Mouse (Mus musculus): ENCODE measurements at regions not wholly inside any gene's neighbourhood (a gene's known extent, or its start where the extent isn't known, plus 50 kb on each side); places are given as distances from the start of the nearest gene placed in this dataset.
A peak's percentile ranks its signal among the peaks of the same experiment; 100 is the strongest.

DNA sequence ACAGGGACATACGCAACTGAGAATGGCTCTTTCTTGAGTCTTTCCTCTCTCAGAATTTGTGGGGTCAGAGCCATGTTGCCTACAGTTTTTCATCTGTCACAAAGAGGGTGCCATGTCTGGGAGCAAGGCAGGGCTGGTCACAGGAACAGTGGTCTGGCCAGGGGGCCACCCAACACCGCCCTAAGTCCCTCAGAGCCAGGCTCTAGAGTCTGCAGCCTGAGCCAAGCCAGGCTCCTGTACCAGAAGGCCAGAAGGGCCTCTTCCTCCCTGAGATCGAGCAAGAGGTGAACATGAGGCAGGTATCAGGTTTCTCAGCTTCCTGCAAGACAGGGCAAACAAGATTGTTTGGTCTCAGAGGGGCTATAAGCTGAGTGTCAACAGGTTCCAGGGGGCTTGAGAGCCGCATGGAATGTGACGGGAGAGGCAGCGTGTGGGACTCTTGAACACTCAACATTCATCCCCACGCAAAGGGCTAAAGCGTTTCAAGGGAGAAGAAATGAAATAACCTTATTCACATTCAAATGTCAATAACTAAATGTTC lies 110.6 kb upstream of the Mrps22 start:
- no peaks in the 10 kb centered on the region for H3K9me3 ChIP-seq
- no peaks in the 10 kb centered on the region for H3K36me3 ChIP-seq
- H3K27ac ChIP-seq: no peak overlapping the region
- no peaks in the 10 kb centered on the region for H3K27me3 ChIP-seq (replicated peaks)
- no peak overlapping the region for H3K4me2 ChIP-seq (replicated peaks)
- WGBS: 85% methylated on average over 8 of the region's 8 CpGs
- ATAC-seq (ENCODE audit: low FRiP score, low read depth): no peak
- no peak overlapping the region for H3K4me3 ChIP-seq
- no peak overlapping the region for H3K9ac ChIP-seq
- no peaks in the 10 kb centered on the region for H3K4me1 ChIP-seq

DNA sequence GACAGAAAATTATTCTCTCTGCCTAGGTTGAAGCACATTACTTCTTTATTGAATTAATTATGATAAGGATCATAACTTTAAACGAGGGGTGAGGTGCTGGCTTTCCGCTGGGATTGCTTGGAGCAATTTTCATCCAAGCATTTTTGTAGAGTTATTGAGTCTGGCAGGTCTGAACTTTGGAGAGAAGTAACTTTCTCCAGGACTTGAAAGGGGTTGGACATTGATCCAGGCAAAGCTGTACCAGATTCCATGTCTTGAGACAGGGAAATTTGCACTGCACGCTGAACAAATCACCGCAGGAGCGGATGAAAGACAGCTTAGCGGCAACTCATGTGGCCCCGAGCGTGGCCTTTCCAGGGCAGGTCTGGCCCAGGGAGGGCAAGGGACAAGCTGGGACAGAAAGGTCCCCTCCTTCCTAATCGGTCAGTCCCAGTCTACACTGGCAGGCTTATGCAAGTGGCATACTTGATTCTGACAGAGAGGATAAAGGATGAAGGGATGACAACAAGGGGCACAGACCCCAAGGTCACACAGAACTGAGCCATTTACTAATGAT lies 108.8 kb upstream of the Mrps22 start:
- Histone ChIP-seq H3K36me3 (no peaks in the 10 kb centered on the region), H3K4me1 (no peaks in the 10 kb centered on the region), H3K4me2 (replicated peaks) (no peak overlapping the region), H3K27me3 (replicated peaks) (no peaks in the 10 kb centered on the region), H3K9me3 (no peaks in the 10 kb centered on the region), H3K4me3 (no peak overlapping the region), H3K27ac (no peak overlapping the region), H3K9ac (no peak overlapping the region)
- no peak for ATAC-seq (ENCODE audit: low FRiP score, low read depth)
- WGBS: 88% methylated on average over 9 of the region's 9 CpGs

DNA sequence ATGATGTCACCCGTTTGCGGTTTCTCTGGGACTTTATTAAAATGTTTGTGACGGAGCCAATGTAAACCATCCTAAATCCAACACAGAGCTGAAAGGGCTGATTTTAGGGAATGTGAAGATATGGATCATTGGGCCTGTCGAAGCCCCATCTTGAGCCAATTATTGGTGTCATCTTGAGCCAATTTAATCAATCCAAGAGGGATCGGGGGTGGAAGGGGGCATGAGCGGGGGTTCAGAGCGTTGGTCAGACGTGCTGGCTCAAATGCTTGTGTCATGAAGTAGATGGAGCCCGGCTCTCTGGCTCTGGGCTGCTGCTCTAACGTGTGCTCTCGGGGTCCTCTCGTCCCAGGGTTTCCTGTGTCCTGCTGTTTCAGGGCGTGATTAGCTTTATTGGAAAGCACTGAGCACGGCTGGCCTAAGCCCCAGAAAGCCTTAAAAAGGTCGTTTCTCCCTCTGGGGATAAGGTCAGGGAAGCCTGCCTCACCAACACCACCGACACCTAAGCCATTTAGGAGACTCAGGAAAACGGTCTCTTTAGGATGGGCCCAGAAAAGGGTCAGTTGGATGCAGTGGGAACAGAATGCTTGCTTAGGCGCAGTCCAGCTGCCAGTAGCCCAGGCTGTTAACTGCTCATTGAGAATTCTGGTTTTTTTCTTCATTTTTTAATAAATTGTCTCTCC lies 106.7 kb upstream of the Mrps22 start:
- H3K27me3 ChIP-seq (replicated peaks): no peaks in the 10 kb centered on the region
- no peak overlapping the region for H3K4me2 ChIP-seq (replicated peaks)
- no peak overlapping the region for H3K4me3 ChIP-seq
- H3K9me3 ChIP-seq: no peaks in the 10 kb centered on the region
- H3K9ac ChIP-seq: no peak overlapping the region
- 60% methylated on average over 18 of the region's 18 CpGs for WGBS
- H3K27ac ChIP-seq: no peak overlapping the region
- H3K36me3 ChIP-seq: no peaks in the 10 kb centered on the region
- ATAC-seq (ENCODE audit: low FRiP score, low read depth): no peak
- no peaks in the 10 kb centered on the region for H3K4me1 ChIP-seq

DNA sequence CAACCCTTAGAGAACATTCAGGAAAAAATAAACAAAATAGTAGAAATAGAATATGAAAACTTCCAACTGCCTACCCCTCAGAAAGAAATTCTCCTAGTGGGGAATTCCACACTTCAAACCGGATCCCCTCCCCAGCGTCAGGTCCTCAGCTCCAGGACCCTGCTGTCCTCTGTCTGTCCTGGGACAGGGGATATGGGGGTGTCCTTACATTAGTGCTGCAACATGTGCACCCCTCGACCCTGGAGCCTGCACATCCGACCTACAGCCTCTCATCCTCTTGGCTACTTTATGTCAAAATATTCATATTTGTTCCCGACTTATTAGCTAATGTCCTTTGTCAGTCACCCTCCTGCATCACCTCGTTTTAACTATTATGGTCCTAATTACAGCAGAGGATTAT lies 106.0 kb upstream of the Mrps22 start:
- WGBS: 84% methylated on average over 6 of the region's 6 CpGs
- H3K27me3 ChIP-seq (replicated peaks): no peaks in the 10 kb centered on the region
- ATAC-seq (ENCODE audit: low FRiP score, low read depth): no peak
- no peak overlapping the region for H3K4me2 ChIP-seq (replicated peaks)
- no peaks in the 10 kb centered on the region for H3K36me3 ChIP-seq
- H3K9me3 ChIP-seq: no peaks in the 10 kb centered on the region
- no peak overlapping the region for H3K9ac ChIP-seq
- H3K4me1 ChIP-seq: no peaks in the 10 kb centered on the region
- no peak overlapping the region for H3K4me3 ChIP-seq
- no peak overlapping the region for H3K27ac ChIP-seq

DNA sequence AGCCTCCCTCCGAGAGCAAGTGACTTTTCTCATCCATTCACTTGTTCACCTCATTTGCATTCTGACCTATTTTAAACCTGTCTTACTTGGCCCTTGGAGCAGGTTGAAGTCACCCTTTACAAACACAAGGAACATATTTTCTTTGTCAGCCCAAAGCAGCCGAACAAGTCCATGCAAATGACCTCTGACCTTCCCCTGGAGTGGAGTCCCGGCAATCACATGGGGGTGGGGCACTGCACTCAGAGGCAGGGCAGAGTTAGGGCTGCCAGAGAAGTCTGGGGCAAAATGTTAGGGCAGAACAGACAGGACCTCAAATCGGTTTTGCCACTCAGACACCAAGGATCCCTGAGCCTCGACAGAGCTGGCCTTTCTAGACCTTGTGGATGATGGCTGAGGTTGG lies 102.7 kb upstream of the Mrps22 start:
- Histone ChIP-seq H3K36me3 (no peaks in the 10 kb centered on the region), H3K9me3 (no peaks in the 10 kb centered on the region), H3K9ac (no peak overlapping the region), H3K4me1 (no peaks in the 10 kb centered on the region), H3K27ac (no peak overlapping the region), H3K4me2 (replicated peaks) (no peak overlapping the region), H3K27me3 (replicated peaks) (no peaks in the 10 kb centered on the region), H3K4me3 (no peak overlapping the region)
- no peak for ATAC-seq (ENCODE audit: low FRiP score, low read depth)
- 29% methylated on average over 5 of the region's 5 CpGs for WGBS

DNA sequence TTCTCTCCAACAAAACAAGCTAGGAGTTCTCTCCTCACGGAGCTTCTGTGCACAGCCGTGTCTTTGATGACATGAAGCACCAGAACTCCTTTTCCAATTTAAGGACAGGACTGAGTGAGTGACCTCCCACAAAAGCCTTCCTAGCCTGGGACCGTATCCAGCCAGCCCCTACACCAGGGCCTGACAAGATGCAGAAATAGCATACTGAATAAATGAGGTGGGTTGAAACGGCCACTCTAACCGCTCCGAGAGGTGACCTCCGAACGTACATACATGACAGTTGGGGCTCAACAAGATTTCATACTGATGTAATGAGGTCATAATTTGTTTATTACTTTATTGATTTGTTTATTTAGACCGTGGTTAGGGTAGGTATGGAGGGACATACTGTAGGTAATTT lies 101.9 kb upstream of the Mrps22 start:
- H3K9me3 ChIP-seq: no peaks in the 10 kb centered on the region
- 83% methylated on average over 9 of the region's 9 CpGs for WGBS
- no peak for ATAC-seq (ENCODE audit: low FRiP score, low read depth)

DNA sequence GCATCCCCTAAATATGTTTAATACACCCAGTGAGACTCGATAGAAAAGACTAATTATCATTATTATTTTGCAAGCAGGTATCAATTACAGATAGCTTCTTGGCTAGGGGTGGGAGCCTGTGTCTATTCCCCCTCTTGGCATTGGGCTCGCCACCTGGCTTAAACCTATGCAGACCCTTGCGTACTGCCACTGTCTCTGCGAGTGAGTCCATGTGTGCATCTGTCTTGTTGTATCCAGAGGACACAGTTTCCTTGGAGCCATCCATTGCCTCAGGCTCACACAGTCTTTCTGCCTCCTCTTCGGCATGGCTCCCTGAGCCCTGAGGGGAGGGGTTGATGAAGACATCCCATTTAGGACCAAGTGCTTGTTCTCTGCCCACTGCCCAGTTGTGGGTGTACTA lies 99.1 kb upstream of the Mrps22 start:
- Histone ChIP-seq H3K4me2 (replicated peaks) (no peak overlapping the region), H3K4me1 (no peaks in the 10 kb centered on the region), H3K4me3 (no peak overlapping the region), H3K27ac (no peak overlapping the region), H3K9ac (no peak overlapping the region), H3K9me3 (no peaks in the 10 kb centered on the region), H3K36me3 (no peaks in the 10 kb centered on the region), H3K27me3 (replicated peaks) (no peaks in the 10 kb centered on the region)
- 90% methylated on average over 5 of the region's 5 CpGs for WGBS
- ATAC-seq (ENCODE audit: low FRiP score, low read depth): no peak

More for the DNA sequence above, 101.9 kb upstream of the Mrps22 start:
- Histone ChIP-seq H3K27ac (no peak overlapping the region), H3K36me3 (no peaks in the 10 kb centered on the region), H3K4me2 (replicated peaks) (no peak overlapping the region), H3K9ac (no peak overlapping the region), H3K4me1 (no peaks in the 10 kb centered on the region), H3K27me3 (replicated peaks) (no peaks in the 10 kb centered on the region), H3K4me3 (no peak overlapping the region)

DNA sequence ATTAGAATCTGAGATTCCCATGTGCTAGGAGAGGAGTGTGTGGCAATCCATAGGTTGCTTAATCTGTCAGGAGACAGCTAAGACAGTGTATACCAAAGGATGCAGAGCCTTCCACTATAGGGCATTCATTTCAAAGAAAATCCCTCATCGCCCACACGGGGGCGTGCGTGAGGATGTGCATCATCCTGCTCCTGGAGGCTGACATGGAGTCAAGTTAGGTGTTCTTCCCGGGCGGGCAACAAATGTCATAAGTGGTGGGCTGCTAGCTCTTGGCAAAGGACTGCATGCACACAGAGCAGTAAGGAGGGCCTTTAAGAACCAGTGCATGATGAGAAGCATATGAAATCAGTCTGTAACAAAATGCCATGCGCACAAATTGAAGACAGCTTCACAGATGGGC lies 95.7 kb upstream of the Mrps22 start:
- H3K4me1 ChIP-seq: no peaks in the 10 kb centered on the region
- WGBS: 44% methylated on average over 7 of the region's 7 CpGs
- no peak overlapping the region for H3K4me2 ChIP-seq (replicated peaks)
- ATAC-seq (ENCODE audit: low FRiP score, low read depth): no peak
- H3K27me3 ChIP-seq (replicated peaks): no peaks in the 10 kb centered on the region
- no peaks in the 10 kb centered on the region for H3K36me3 ChIP-seq
- no peak overlapping the region for H3K9ac ChIP-seq
- no peaks in the 10 kb centered on the region for H3K9me3 ChIP-seq
- no peak overlapping the region for H3K4me3 ChIP-seq
- no peak overlapping the region for H3K27ac ChIP-seq

DNA sequence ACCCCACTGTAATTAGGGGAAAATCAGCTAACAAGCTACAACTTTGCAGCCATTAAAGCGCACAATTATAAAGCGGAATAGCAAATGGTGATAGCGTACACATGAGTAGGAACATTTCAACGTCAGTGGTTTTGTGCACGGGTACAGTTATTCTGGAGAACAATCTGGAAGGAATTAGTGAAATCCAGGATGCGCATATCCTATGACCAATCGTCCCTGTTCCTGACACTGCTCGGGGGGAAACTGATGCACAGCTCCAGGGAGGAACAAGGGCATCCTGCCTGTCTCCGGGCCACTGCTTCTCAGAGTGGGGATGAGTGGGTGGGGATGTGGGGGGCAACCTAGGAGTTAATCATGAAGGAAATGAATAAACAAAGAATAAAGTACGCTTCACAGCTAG lies 93.6 kb upstream of the Mrps22 start:
- H3K36me3 ChIP-seq: no peaks in the 10 kb centered on the region
- no peak overlapping the region for H3K9ac ChIP-seq
- no peaks in the 10 kb centered on the region for H3K4me1 ChIP-seq
- H3K27ac ChIP-seq: no peak overlapping the region
- no peaks in the 10 kb centered on the region for H3K9me3 ChIP-seq
- 79% methylated on average over 10 of the region's 10 CpGs for WGBS
- no peak overlapping the region for H3K4me2 ChIP-seq (replicated peaks)
- no peaks in the 10 kb centered on the region for H3K27me3 ChIP-seq (replicated peaks)
- H3K4me3 ChIP-seq: no peak overlapping the region
- ATAC-seq (ENCODE audit: low FRiP score, low read depth): no peak

DNA sequence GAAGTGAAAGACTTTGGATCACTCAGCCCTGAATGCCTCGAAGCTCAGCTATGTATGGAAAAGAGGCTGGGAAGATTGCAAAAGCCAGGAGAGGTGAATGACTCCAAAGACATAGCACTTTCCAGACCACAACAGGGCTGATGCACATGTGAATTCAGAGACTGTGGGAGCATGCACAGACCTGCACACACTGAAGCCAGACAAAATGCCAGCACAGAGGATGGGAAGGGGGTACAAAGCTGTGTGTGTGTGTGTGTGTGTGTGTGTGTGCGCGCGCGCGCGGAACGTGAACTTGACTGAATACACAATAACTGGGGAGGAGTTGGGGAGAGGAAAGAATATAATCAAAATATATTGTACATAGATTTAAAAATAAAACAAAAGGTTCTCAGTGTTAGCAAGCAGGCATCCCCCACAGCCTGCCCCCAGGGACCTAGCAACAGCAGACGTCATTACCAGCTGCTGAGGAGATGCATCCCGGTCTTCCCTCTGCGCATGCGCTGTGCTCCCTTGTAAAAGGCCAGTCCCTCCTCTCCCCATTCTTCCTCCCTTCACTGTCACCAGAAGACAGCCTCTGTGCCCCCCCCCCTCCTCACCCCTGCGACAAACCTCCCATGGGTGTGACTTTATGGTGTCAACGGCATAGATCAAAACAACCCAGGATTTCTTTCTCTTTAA lies 89.5 kb upstream of the Mrps22 start:
- peak; percentile 61; the same call in 1 of the 2 replicates for ATAC-seq (ENCODE audit: low FRiP score, low read depth)
- H3K4me1 ChIP-seq: no peaks in the 10 kb centered on the region
- 73% methylated on average over 14 of the region's 14 CpGs for WGBS
- no peak overlapping the region for H3K9ac ChIP-seq
- H3K9me3 ChIP-seq: no peaks in the 10 kb centered on the region
- no peaks in the 10 kb centered on the region for H3K36me3 ChIP-seq
- no peak overlapping the region for H3K4me2 ChIP-seq (replicated peaks)
- no peaks in the 10 kb centered on the region for H3K27me3 ChIP-seq (replicated peaks)
- H3K27ac ChIP-seq: no peak overlapping the region
- no peak overlapping the region for H3K4me3 ChIP-seq

DNA sequence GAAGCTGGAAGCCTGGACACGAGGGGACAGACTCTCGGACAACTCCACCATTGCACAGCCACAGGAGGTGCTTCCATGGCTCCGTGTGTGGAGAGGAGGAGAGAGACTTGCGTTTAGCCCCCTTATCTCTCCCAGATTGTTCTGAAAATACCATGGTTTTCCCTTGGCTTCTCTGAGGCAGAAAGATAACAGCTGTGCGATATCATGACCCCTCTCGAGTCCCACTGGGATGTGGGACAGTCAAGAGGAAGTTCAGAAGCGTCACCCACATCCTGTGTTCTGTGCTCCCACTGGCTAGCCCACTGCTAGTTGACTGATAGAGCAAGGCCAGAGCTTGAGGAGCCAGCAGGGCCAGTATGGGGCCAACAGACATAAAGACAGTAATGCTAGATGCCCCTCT lies 84.1 kb upstream of the Mrps22 start:
- Histone ChIP-seq H3K4me2 (replicated peaks) (no peak overlapping the region), H3K27me3 (replicated peaks) (no peaks in the 10 kb centered on the region)
- ATAC-seq (ENCODE audit: low FRiP score, low read depth): no peak

DNA sequence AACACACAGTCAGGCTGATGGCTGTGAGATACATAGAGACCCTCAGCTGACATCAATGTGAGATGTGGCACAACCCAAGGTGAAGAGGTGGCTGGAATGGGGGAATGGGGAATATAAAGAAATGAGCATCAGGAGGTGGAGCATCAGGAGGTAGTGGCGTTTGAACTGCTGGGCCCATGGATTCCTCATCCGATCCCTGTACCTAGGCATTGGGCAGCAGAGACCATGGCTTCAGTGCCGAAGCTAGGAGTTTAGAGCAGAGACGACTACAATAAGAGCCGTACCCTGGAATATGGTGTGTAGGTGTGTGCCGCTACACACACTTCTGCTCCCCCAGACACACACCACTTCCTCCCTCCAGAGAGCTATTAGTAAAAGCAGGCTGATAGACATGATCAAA lies 82.9 kb upstream of the Mrps22 start:
- no peaks in the 10 kb centered on the region for H3K4me1 ChIP-seq
- no peak overlapping the region for H3K4me2 ChIP-seq (replicated peaks)
- no peaks in the 10 kb centered on the region for H3K36me3 ChIP-seq
- H3K4me3 ChIP-seq: no peak overlapping the region
- H3K27ac ChIP-seq: no peak overlapping the region
- 94% methylated on average over 6 of the region's 6 CpGs for WGBS
- no peaks in the 10 kb centered on the region for H3K9me3 ChIP-seq
- no peak overlapping the region for H3K9ac ChIP-seq
- ATAC-seq (ENCODE audit: low FRiP score, low read depth): no peak
- no peaks in the 10 kb centered on the region for H3K27me3 ChIP-seq (replicated peaks)

More for the DNA sequence above, 84.1 kb upstream of the Mrps22 start:
- Histone ChIP-seq H3K4me3 (no peak overlapping the region), H3K9me3 (no peaks in the 10 kb centered on the region), H3K27ac (no peak overlapping the region), H3K9ac (no peak overlapping the region), H3K36me3 (no peaks in the 10 kb centered on the region), H3K4me1 (no peaks in the 10 kb centered on the region)
- 88% methylated on average over 7 of the region's 7 CpGs for WGBS
